Mouse (Mus musculus): ENCODE data around the gene Wdtc1.

GRCm38 (mm10) chr4:133328129-133328528 is 25.2 kb downstream of the Wdtc1 start:
- TF ChIP-seq POLR2A (IDR thresholded peaks at IDR 0.05; ENCODE audit: low read depth, low read length), result no peak
- no peak for TF ChIP-seq KAT2A (IDR thresholded peaks at IDR 0.05; ENCODE audit: insufficient replicate concordance, low read length)
